Mouse (Mus musculus): ENCODE measurements around the gene Frat2. TPM values are rescaled to one million over a fixed set of nuclear protein-coding genes. Genes with fewer than 3 reads are reported as not detected.

Frat2 gene
- polyA plus RNA-seq, 1 experiment, result 62.2 TPM

DNA sequence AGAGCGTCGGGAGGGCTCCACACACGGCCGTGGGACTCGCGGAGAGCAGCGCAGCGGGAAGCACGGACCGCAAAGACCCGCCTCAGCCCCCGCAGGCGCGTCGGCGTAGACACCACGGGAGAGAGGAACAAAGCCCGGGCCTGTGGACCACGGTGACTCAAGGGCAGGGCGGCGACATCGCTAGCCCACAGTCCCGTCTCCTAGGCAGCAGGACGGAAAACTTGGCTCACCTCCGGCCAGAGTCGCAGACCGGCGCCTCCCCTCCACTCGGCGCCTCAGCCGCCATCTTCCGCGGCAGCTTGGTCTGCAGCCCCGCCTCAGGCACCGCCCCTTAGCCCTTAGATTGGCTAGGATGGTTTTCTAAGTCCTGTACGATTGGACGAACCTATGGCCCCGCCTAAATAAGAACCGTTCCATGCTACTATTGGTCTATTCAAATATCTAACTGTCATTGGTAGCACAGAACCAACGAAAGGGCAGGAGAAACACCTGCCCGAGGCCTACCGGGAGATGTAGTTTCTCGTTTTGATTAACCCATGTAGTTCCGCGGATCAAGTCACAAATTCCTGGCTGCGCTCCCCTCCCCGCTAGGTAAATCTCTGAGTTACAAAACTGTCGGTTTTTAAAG, 46.1 kb downstream of the Frat2 start, which contains the start of gene Arhgap19:
Gene Arhgap19, minus strand, starts transcription at position 306 of the 628 bp plus-strand sequence.
- under 1% methylated on average over 48 of the region's 48 CpGs for WGBS
- H3K4me1 ChIP-seq (ENCODE audit: control insufficient read depth, insufficient read depth, insufficient read length, low read length), result peaks cover 8% of the 10 kb centered on the region; the same call in 1 of the 2 replicates
- no peak; the same call in none of the 2 replicates for TF ChIP-seq POLR2A (IDR thresholded peaks at IDR 0.05; ENCODE audit: low read depth, low read length)
- TF ChIP-seq CTCF (IDR thresholded peaks at IDR 0.05; ENCODE audit: extremely low read depth, insufficient read length, insufficient replicate concordance, low read depth, low read length), result no peak
- H3K27ac ChIP-seq (ENCODE audit: insufficient read depth, low read depth, low read length), result peak within 1 kb of the TSS; percentile 60
- peak within 1 kb of the TSS; percentile 82 for H3K4me3 ChIP-seq (ENCODE audit: low read depth, low read length)
- H3K27me3 ChIP-seq (ENCODE audit: control insufficient read depth, insufficient read depth, low read length), result no peaks in the 10 kb centered on the region
- H3K36me3 ChIP-seq (ENCODE audit: control insufficient read depth, insufficient read depth, low read length), result no peaks in the 10 kb centered on the region

DNA sequence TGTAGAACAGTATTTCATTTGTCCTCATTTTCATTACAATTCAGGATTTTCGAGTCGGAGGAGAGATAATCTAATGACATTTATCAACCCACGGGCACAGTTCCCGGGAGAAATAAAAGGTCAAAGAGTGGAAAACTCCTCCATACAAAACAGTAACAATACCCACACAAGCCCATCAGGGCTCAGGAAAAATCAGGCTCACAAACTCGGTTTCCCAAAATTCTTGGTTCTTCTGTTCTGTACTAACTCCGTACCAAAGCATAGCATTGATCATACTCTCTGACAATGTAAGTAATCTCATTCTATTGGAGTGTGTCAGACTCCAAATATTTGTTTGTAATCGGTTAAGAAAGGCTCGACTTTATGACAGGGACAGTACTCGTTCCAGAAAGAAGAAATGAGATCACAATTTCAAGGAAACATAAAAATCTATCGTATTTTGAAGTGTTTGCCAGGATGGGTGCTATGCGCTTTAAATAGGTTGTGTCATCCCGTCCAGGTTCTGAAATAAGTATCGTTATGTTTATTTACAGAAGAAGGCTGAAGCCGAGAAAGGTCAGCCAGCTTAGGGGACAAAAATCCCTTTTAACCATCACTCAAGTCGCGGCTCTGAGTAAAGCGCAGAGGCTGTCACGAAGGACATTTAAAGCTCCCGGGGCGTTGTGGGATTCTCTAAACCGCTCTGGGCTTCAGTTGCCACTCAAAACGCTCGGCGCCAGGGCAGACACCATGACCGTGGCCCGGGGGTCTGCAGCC, 46.8 kb downstream of the Frat2 start:
- H3K27ac ChIP-seq (ENCODE audit: insufficient read depth, low read depth, low read length), result peak overlapping the region; percentile 60
- TF ChIP-seq CTCF (IDR thresholded peaks at IDR 0.05; ENCODE audit: extremely low read depth, insufficient read length, insufficient replicate concordance, low read depth, low read length) (no peak), POLR2A (IDR thresholded peaks at IDR 0.05; ENCODE audit: low read depth, low read length) (no peak)
- WGBS, result 1% methylated on average over 26 of the region's 26 CpGs

DNA sequence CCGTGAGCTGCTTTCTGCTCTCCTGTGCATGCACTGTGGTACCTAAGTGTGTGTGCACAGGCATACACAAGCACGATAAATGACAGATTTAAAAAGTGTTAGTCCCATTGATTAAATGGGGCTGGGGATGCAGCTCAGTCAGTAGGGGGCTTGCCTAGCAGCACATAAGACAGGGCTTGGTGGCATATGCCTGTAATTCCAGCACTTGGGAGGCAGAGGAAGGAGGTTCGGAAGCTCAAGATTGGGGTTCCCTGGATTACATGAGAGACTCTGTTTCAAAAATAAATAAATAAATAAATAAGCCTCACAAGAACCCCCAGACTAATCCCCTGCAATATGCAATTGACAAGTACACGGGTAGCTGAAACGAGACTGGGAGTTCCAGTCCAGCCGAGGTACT, 47.5 kb downstream of the Frat2 start:
- WGBS, result 29% methylated on average over 6 of the region's 6 CpGs
- TF ChIP-seq POLR2A (IDR thresholded peaks at IDR 0.05; ENCODE audit: low read depth, low read length) (no peak), CTCF (IDR thresholded peaks at IDR 0.05; ENCODE audit: extremely low read depth, insufficient read length, insufficient replicate concordance, low read depth, low read length) (no peak)
- peak overlapping the region; percentile 11; the same call in 1 of the 2 replicates for H3K4me3 ChIP-seq (ENCODE audit: low read depth, low read length)

More for the DNA sequence above, 46.8 kb downstream of the Frat2 start:
- no peaks in the 10 kb centered on the region for H3K27me3 ChIP-seq (ENCODE audit: control insufficient read depth, insufficient read depth, low read length)
- H3K4me1 ChIP-seq (ENCODE audit: control insufficient read depth, insufficient read depth, insufficient read length, low read length), result peaks cover 12% of the 10 kb centered on the region
- H3K4me3 ChIP-seq (ENCODE audit: low read depth, low read length), result peak overlapping the region; percentile 82
- H3K36me3 ChIP-seq (ENCODE audit: control insufficient read depth, insufficient read depth, low read length), result no peaks in the 10 kb centered on the region

DNA sequence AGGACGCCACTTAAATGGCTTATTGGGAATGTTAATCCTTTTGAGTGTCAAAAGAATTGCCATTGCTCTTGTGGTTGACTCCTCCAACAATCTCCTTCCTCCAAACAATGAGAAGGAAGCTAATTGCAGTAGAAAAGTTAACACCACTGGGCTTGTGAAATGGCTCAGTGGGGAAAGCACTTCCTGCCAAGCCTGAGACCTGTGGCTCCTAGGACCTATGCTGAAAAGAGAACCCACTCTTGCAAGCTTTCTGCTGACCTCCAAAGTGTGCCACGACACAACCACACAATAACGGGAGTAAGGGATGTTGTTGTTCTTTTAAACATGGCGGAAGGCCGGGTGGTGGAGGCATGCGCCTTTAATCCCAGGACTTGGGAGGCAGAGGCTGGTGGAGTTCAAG, 50.4 kb downstream of the Frat2 start:
- H3K27me3 ChIP-seq (ENCODE audit: control insufficient read depth, insufficient read depth, low read length), result no peaks in the 10 kb centered on the region
- TF ChIP-seq CTCF (IDR thresholded peaks at IDR 0.05; ENCODE audit: extremely low read depth, insufficient read length, insufficient replicate concordance, low read depth, low read length), result no peak
- TF ChIP-seq POLR2A (IDR thresholded peaks at IDR 0.05; ENCODE audit: low read depth, low read length), result no peak
- H3K4me3 ChIP-seq (ENCODE audit: low read depth, low read length), result no peak overlapping the region
- no peaks in the 10 kb centered on the region for H3K36me3 ChIP-seq (ENCODE audit: control insufficient read depth, insufficient read depth, low read length)
- peaks cover 21% of the 10 kb centered on the region for H3K4me1 ChIP-seq (ENCODE audit: control insufficient read depth, insufficient read depth, insufficient read length, low read length)
- H3K27ac ChIP-seq (ENCODE audit: insufficient read depth, low read depth, low read length), result no peak overlapping the region
- 92% methylated on average over 6 of the region's 6 CpGs for WGBS

More for the DNA sequence above, 47.5 kb downstream of the Frat2 start:
- Histone ChIP-seq H3K36me3 (ENCODE audit: control insufficient read depth, insufficient read depth, low read length) (no peaks in the 10 kb centered on the region), H3K27me3 (ENCODE audit: control insufficient read depth, insufficient read depth, low read length) (no peaks in the 10 kb centered on the region), H3K4me1 (ENCODE audit: control insufficient read depth, insufficient read depth, insufficient read length, low read length) (peaks cover 14% of the 10 kb centered on the region), H3K27ac (ENCODE audit: insufficient read depth, low read depth, low read length) (no peak overlapping the region)

DNA sequence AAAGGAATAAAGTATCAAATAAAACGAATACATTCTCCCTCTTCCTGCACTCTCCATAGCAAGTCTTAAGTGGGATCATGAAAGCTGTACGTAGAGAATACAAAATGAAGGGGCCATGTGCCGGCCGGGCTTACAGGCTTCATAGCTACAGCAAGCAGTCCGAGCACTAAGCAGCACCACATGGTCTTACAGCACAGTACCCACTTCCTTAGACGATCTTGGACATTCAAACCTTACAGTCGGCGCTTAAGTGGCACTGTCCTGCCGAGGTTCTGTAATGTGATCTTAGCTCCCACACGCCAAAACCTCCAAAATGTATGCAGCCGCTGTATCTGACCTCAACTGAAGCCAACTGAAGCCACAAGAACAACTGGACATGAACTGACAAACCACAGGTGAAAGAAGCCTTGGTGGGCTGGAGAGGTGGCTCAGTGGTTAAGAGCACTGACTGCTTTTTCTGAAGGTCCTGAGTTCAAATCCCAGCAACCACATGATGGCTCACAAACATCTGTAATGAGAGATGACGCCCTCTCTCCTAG, 51.1 kb downstream of the Frat2 start:
- TF ChIP-seq CTCF (IDR thresholded peaks at IDR 0.05; ENCODE audit: extremely low read depth, insufficient read length, insufficient replicate concordance, low read depth, low read length) (no peak), POLR2A (IDR thresholded peaks at IDR 0.05; ENCODE audit: low read depth, low read length) (no peak)
- Histone ChIP-seq H3K4me3 (ENCODE audit: low read depth, low read length) (no peak overlapping the region), H3K4me1 (ENCODE audit: control insufficient read depth, insufficient read depth, insufficient read length, low read length) (peaks cover 28% of the 10 kb centered on the region), H3K27me3 (ENCODE audit: control insufficient read depth, insufficient read depth, low read length) (no peaks in the 10 kb centered on the region), H3K36me3 (ENCODE audit: control insufficient read depth, insufficient read depth, low read length) (no peaks in the 10 kb centered on the region), H3K27ac (ENCODE audit: insufficient read depth, low read depth, low read length) (peak overlapping the region; percentile 32)
- 64% methylated on average over 12 of the region's 12 CpGs for WGBS

DNA sequence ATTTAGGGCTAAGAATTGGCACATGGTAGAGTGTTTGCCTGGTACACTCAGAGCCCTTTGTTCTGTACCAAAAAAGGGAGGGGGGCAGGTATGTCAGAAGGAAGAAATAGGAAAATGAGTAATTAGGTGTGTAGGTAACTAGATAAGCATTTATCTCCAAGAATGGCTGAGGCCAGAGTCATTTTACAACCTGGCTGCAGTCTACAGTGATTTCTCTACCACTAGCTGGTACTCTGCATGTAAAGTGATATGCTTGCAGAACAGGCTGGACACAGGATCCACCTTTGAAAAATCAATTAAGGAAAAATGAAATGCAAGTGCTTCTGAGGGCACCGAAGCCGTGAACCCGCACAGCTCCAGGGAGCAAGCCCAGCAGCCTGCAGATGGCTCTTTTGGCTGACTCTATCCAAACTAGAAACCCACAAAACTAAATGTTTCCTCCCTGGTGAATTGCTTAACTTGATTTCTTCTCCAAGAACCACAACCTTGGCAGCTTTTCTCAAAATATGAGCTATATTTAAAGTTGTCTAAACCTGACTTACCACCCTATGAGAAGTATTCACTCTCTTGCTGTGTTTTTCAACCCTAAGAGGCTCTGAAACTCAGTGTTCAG, 51.7 kb downstream of the Frat2 start:
- H3K4me3 ChIP-seq (ENCODE audit: low read depth, low read length), result no peak overlapping the region
- no peaks in the 10 kb centered on the region for H3K36me3 ChIP-seq (ENCODE audit: control insufficient read depth, insufficient read depth, low read length)
- H3K27ac ChIP-seq (ENCODE audit: insufficient read depth, low read depth, low read length), result peak overlapping the region; percentile 70
- peaks cover 28% of the 10 kb centered on the region for H3K4me1 ChIP-seq (ENCODE audit: control insufficient read depth, insufficient read depth, insufficient read length, low read length)
- no peaks in the 10 kb centered on the region for H3K27me3 ChIP-seq (ENCODE audit: control insufficient read depth, insufficient read depth, low read length)
- WGBS, result 23% methylated on average over 3 of the region's 3 CpGs
- no peak for TF ChIP-seq CTCF (IDR thresholded peaks at IDR 0.05; ENCODE audit: extremely low read depth, insufficient read length, insufficient replicate concordance, low read depth, low read length)
- TF ChIP-seq POLR2A (IDR thresholded peaks at IDR 0.05; ENCODE audit: low read depth, low read length), result no peak

Other genes with a start within 250 kb of the Frat2 start
- gene Slit1, start 104.5 kb downstream of the Frat2 start, polyA plus RNA-seq (2012; rRNA removed), result 0.27 and 0.94 TPM in 2 replicates
- 0.71 and 2.1 TPM in 2 replicates for gene Arhgap19, start 46.1 kb downstream of the Frat2 start, polyA plus RNA-seq (2012; rRNA removed)
- gene Frat1, start 18.2 kb downstream of the Frat2 start, polyA plus RNA-seq (2012; rRNA removed), result 8.1 and 29.1 TPM in 2 replicates
- gene Rrp12, start 48.0 kb upstream of the Frat2 start, polyA plus RNA-seq (2012; rRNA removed), result 2.4 and 3.0 TPM in 2 replicates
- gene Pgam1, start 63.8 kb upstream of the Frat2 start, polyA plus RNA-seq (2012; rRNA removed), result 159 and 216 TPM in 2 replicates
- gene Exosc1, start 85.3 kb upstream of the Frat2 start, polyA plus RNA-seq (2012; rRNA removed), result 4.7 and 5.9 TPM in 2 replicates
- 27.5 and 42.0 TPM in 2 replicates for gene Zdhhc16, start 85.3 kb upstream of the Frat2 start, polyA plus RNA-seq (2012; rRNA removed)
- 17.4 and 33.0 TPM in 2 replicates for gene Mms19, start 133.0 kb upstream of the Frat2 start, polyA plus RNA-seq (2012; rRNA removed)
- gene Ubtd1, start 133.6 kb upstream of the Frat2 start, polyA plus RNA-seq (2012; rRNA removed), result 9.0 and 10.8 TPM in 2 replicates
- not detected in 2 replicates for gene Ankrd2, start 187.9 kb upstream of the Frat2 start, polyA plus RNA-seq (2012; rRNA removed)
- gene Hoga1, start 197.5 kb upstream of the Frat2 start, polyA plus RNA-seq (2012; rRNA removed), result 0.76 and 2.2 TPM in 2 replicates
- 0.06 TPM in 1 of 2 replicates, not detected in the other for gene 4933411K16Rik, start 204.1 kb upstream of the Frat2 start, polyA plus RNA-seq (2012; rRNA removed)
- gene Morn4, start 238.2 kb upstream of the Frat2 start, polyA plus RNA-seq (2012; rRNA removed), result 0.46 and 1.4 TPM in 2 replicates
- gene Pi4k2a, start 242.3 kb upstream of the Frat2 start, polyA plus RNA-seq (2012; rRNA removed), result 12.8 and 33.2 TPM in 2 replicates